Mouse (Mus musculus) midbrain, embryonic 10.5 days (tissue): ENCODE measurements at regions not wholly inside any gene's neighbourhood (a gene's known extent, or its start where the extent isn't known, plus 50 kb on each side); places are given as distances from the start of the nearest gene placed in this dataset.

Experiments used
- DNase-seq: peaks from one replicate; pipeline ENCODE4 v3.0.0-alpha.2; 2017; ENCODE audit warnings: low spot score
- H3K27ac ChIP-seq: fragments of 300-500 bp; sonication (generic); replicated peaks from 2 replicates; pipeline ENCODE4 v1.5.1; 2016; ENCODE audit warnings: mild to moderate bottlenecking
- H3K27me3 ChIP-seq: fragments of 300-500 bp; sonication (generic); 2 replicates; pipeline ENCODE4 v1.6.1; 2016; ENCODE audit warnings: low read depth, mild to moderate bottlenecking; ENCODE audit not compliant: poor library complexity, severe bottlenecking
- H3K36me3 ChIP-seq: fragments of 300-500 bp; sonication (generic); 2 replicates; pipeline ENCODE4 v1.6.1; 2016; ENCODE audit warnings: mild to moderate bottlenecking, moderate library complexity
- H3K4me1 ChIP-seq: fragments of 300-500 bp; sonication (generic); 2 replicates; pipeline ENCODE4 v1.6.1; 2016
- H3K4me3 ChIP-seq: fragments of 300-500 bp; sonication (generic); 2 replicates; pipeline ENCODE4 v1.5.1; 2016; ENCODE audit warnings: mild to moderate bottlenecking, moderate library complexity
- H3K9me3 ChIP-seq: fragments of 300-500 bp; sonication (generic); replicated peaks from 2 replicates; pipeline ENCODE4 v1.6.1; 2016; ENCODE audit warnings: mild to moderate bottlenecking
- WGBS: fragments of 180-500 bp; shearing (Covaris S2); methylation state at CpG from one replicate; pipeline ENCODE4 v1.1.7; 2016; 5-methylcytosine and 5-hydroxymethylcytosine counted together

- no peak for DNase-seq
- 94% methylated on average over 8 of the region's 8 CpGs for WGBS
- Histone ChIP-seq H3K4me1 (peaks cover 10% of the 10 kb centered on the region), H3K27me3 (no peaks in the 10 kb centered on the region), H3K36me3 (no peaks in the 10 kb centered on the region), H3K27ac (no peak overlapping the region), H3K9me3 (no peaks in the 10 kb centered on the region), H3K4me3 (no peak overlapping the region)
Measured at GRCm38 (mm10) chr10:118799767-118800166, 70.2 kb downstream of the Dyrk2 start.

- WGBS, result 90% methylated on average over 20 of the region's 20 CpGs
- H3K9me3 ChIP-seq, result no peaks in the 10 kb centered on the region
- DNase-seq, result no peak
- no peak overlapping the region for H3K4me3 ChIP-seq
- no peak overlapping the region for H3K27ac ChIP-seq
- H3K27me3 ChIP-seq, result no peaks in the 10 kb centered on the region
- H3K4me1 ChIP-seq, result peaks cover 11% of the 10 kb centered on the region
- no peaks in the 10 kb centered on the region for H3K36me3 ChIP-seq
Measured at GRCm38 (mm10) chr10:118803922-118804557, 66.0 kb downstream of the Dyrk2 start.

GRCm38 (mm10) chr10:118804574-118804973 lies 65.4 kb downstream of the Dyrk2 start:
- H3K4me1 ChIP-seq, result peaks cover 11% of the 10 kb centered on the region
- no peaks in the 10 kb centered on the region for H3K27me3 ChIP-seq
- H3K27ac ChIP-seq, result no peak overlapping the region
- DNase-seq, result no peak
- no peaks in the 10 kb centered on the region for H3K9me3 ChIP-seq
- WGBS, result 68% methylated on average over 5 of the region's 5 CpGs
- no peak overlapping the region for H3K4me3 ChIP-seq
- H3K36me3 ChIP-seq, result no peaks in the 10 kb centered on the region
